Mouse (Mus musculus): ENCODE results near the gene Lats2.

- no peak for TF ChIP-seq POLR2A (IDR thresholded peaks at IDR 0.05; ENCODE audit: low read depth, low read length)
- no peak for TF ChIP-seq CTCF (IDR thresholded peaks at IDR 0.05; ENCODE audit: borderline replicate concordance, insufficient read depth, low read length)
Measured at GRCm38 (mm10) chr14:57729364-57729763, 28.8 kb downstream of the Lats2 start.

All from embryonic fibroblast, embryonic 13.5 days (primary cell).